Mouse (Mus musculus) testis, adult 2 months (tissue): ENCODE measurements at regions not wholly inside any gene's neighbourhood (a gene's known extent, or its start where the extent isn't known, plus 50 kb on each side); places are given as distances from the start of the nearest gene placed in this dataset.

Experiments
- CTCF ChIP-seq: fragments of 200-500 bp; IDR thresholded peaks from 2 replicates; pipeline ENCODE4 v1.5.1; 2012; ENCODE audit warnings: low read depth, mild to moderate bottlenecking, inconsistent platforms, low read length, moderate library complexity; ENCODE audit not compliant: control insufficient read depth, insufficient read depth, insufficient replicate concordance
- POLR2A ChIP-seq: fragments of 200-500 bp; IDR thresholded peaks from 2 replicates; pipeline ENCODE4 v1.6.1; 2012; ENCODE audit warnings: low read depth, mild to moderate bottlenecking, inconsistent platforms, low read length, moderate library complexity; ENCODE audit not compliant: control insufficient read depth

DNA sequence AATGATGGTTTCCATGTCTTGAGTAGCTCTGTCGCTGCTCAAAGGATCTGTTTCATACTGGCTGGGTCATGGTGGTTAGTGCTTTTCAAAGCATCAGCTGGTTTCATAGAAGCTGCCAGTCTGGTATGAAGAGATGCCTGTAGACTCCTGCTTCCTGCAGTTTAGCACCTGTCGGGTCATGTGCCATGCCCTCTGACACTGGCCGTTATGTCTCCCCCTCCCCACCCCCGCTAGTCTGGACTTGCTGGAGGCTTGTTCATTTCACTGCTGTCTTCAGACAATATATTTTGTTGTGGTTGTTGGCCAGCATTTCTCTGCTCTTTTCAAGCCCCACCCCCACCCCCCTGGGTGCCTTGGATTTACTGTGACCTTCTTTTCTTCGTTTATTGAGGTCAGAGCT is 450.1 kb downstream of the Tcerg1l start:
- TF ChIP-seq CTCF (no peak), POLR2A (no peak)
